ENCODE assay signal across 12 mouse cellular contexts in the genomic region with DNA sequence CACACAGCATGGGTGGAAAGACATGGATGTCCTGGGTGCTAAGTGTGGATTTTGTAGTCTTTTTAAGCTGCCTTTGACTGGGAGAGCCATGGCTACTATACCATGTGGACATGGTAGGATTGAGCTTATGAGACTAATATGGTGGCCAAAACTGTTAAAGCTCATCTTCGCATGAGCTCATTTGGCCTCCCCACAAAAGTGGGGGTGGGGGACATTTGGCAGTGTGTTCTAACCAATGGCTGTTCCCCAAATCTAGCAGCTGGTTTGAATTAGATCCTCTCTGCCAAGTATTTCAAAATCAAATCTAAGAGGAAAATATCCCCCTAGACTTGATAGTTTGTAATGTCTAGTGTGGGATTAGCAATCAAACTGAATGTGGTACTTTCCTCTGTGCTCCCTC. TPM values are rescaled to one million over a fixed set of nuclear protein-coding genes. Genes with fewer than 3 reads are reported as not detected.
DNase-seq lines count a peak whose midpoint lies in the region; ATAC-seq and TF ChIP-seq lines count a peak whose summit lies in the region.
"Had no signal": no experiment of that assay in that cellular context is flagged by ENCODE, and none has a peak within 500 bp of the region (broad histone marks: within the 10 kb centered on the region; RNA-seq: fewer than 3 reads in every experiment).

No protein-coding gene starts in this region.

- no peak overlapping the region for H3K4me3 ChIP-seq in stomach, postnatal 0 days (ENCODE audit: low read depth, low read length)
- H3K4me3 ChIP-seq: liver, embryonic 15.5 days; myocyte had no signal

- WGBS in stomach, postnatal 0 days = 74% methylated on average over 1 of the region's 1 CpGs

- no peak overlapping the region for H3K9ac ChIP-seq in stomach, postnatal 0 days (ENCODE audit: low read length)
- H3K9ac ChIP-seq: liver, embryonic 15.5 days had no signal

- no peak for TF ChIP-seq CTCF in stomach, postnatal 0 days (IDR thresholded peaks at IDR 0.05; ENCODE audit: low read depth)

- no peaks in the 10 kb centered on the region for H3K9me3 ChIP-seq in stomach, postnatal 0 days (ENCODE audit: control insufficient read depth, low read length)
- H3K9me3 ChIP-seq: liver, embryonic 15.5 days had no signal

- DNase-seq in cerebellum, postnatal 10 days = peak; percentile 57 to 60
- DNase-seq in cerebellum, adult 11 months = no peak
- peak; percentile 39 for DNase-seq in urinary bladder, postnatal 25 days (ENCODE audit: low spot score)
- DNase-seq in urinary bladder, postnatal 10 days (ENCODE audit: low spot score) = no peak
- DNase-seq in layer of hippocampus, postnatal 10 days (ENCODE audit: low spot score in 2 of 2) = peak; percentile 62 to 68
- no peak for DNase-seq in stomach, postnatal 0 days (ENCODE audit: low spot score)
- no peak for DNase-seq in retina, postnatal 1 day

- no peaks in the 10 kb centered on the region for H3K27me3 ChIP-seq in stomach, postnatal 0 days (ENCODE audit: control insufficient read depth, insufficient read depth, low read length)
- H3K27me3 ChIP-seq: liver, embryonic 15.5 days; Patski had no signal

- TF ChIP-seq EP300 in stomach, postnatal 0 days (optimal IDR thresholded peaks at IDR 0.05) = no peak

- H3K4me2 ChIP-seq in stomach, postnatal 0 days (replicated peaks; ENCODE audit: low read depth) = no peak overlapping the region
- H3K4me2 ChIP-seq: liver, embryonic 15.5 days had no signal

- peaks cover 6% of the 10 kb centered on the region; the same call in 1 of the 2 replicates for H3K36me3 ChIP-seq in stomach, postnatal 0 days (ENCODE audit: control insufficient read depth, insufficient read depth, low read length)
- H3K36me3 ChIP-seq: liver, embryonic 15.5 days had no signal

- ATAC-seq in stomach, postnatal 0 days (ENCODE audit: low FRiP score, low TSS enrichment) = no peak; the same call in 1 of the 2 replicates
- no peak for ATAC-seq in inflammation-experienced regulatory T-cells, adult 6 months
- ATAC-seq: Patski had no signal

- no peaks in the 10 kb centered on the region for H3K4me1 ChIP-seq in stomach, postnatal 0 days (replicated peaks; ENCODE audit: control insufficient read depth, insufficient read depth)

- no peak overlapping the region for H3K27ac ChIP-seq in stomach, postnatal 0 days (replicated peaks)
- H3K27ac ChIP-seq: kidney, postnatal 0 days; liver, embryonic 15.5 days had no signal

RNA-seq across cellular contexts. Expression of gene Vps4a, which starts 32.0 kb away (rescaled TPM):
- 100 to 1,000 TPM; 108 to 119 TPM for total RNA-seq in layer of hippocampus, postnatal 10 days (2021)
- polyA plus RNA-seq in stomach, postnatal 0 days (2015; fragmentation: Nextera tagmentation; extraction: Ambion mirVana) = 41.0 and 41.4 TPM in 2 replicates
- 10 to 100 TPM; 32.5 to 38.8 (median 36.7) TPM for polyA plus RNA-seq in inflammation-experienced regulatory T-cells, adult 6 months (2017; shearing (Covaris generic))

RNA-seq across cellular contexts. Expression of gene Pdf, which starts 49.3 kb away (rescaled TPM):
- 10 to 100 TPM; 23.6 to 27.6 TPM for total RNA-seq in layer of hippocampus, postnatal 10 days (2021)
- polyA plus RNA-seq in stomach, postnatal 0 days (2015; fragmentation: Nextera tagmentation; extraction: Ambion mirVana) = 26.5 and 28.2 TPM in 2 replicates
- 1 to 10 TPM; 1.2 to 5.6 (median 3.0) TPM for polyA plus RNA-seq in inflammation-experienced regulatory T-cells, adult 6 months (2017; shearing (Covaris generic))

RNA-seq across cellular contexts. Expression of gene Cog8, which starts 57.4 kb away (rescaled TPM):
- 10 to 100 TPM; 24.9 to 27.8 TPM for total RNA-seq in layer of hippocampus, postnatal 10 days (2021)
- 22.2 and 24.1 TPM in 2 replicates for polyA plus RNA-seq in stomach, postnatal 0 days (2015; fragmentation: Nextera tagmentation; extraction: Ambion mirVana)
- polyA plus RNA-seq in inflammation-experienced regulatory T-cells, adult 6 months (2017; shearing (Covaris generic)) = 1 to 10 TPM; 6.0 to 9.5 (median 7.4) TPM

RNA-seq across cellular contexts. Expression of gene Nip7, which starts 57.6 kb away (rescaled TPM):
- 10 to 100 TPM; 57.3 to 66.3 TPM for total RNA-seq in layer of hippocampus, postnatal 10 days (2021)
- 49.5 and 49.9 TPM in 2 replicates for polyA plus RNA-seq in stomach, postnatal 0 days (2015; fragmentation: Nextera tagmentation; extraction: Ambion mirVana)
- polyA plus RNA-seq in inflammation-experienced regulatory T-cells, adult 6 months (2017; shearing (Covaris generic)) = 10 to 100 TPM; 61.0 to 87.4 (median 78.2) TPM

Comparison
In these comparisons a context has a peak if more than half of its experiments do, and no peak if none do; other contexts are left out.
1. DNase-seq: peak in cerebellum, postnatal 10 days (2 of 2), urinary bladder, postnatal 25 days (single experiment) and layer of hippocampus, postnatal 10 days (2 of 2); none in cerebellum, adult 11 months (single experiment), urinary bladder, postnatal 10 days (single experiment), stomach, postnatal 0 days (single experiment) and retina, postnatal 1 day (single experiment).